Mouse (Mus musculus): ENCODE data around the gene Dab1. TPM values are rescaled to one million over a fixed set of nuclear protein-coding genes. Genes with fewer than 3 reads are reported as not detected.
A peak's percentile ranks its signal among the peaks of the same experiment; 100 is the strongest.

Dab1 gene
- total and polyA plus RNA-seq, 2 experiments from 2014 or later: 47.9 to 109 TPM

GRCm38 (mm10) chr4:103888086-103888485 is 268.9 kb downstream of the Dab1 start:
- Histone ChIP-seq H3K9me3 (ENCODE audit: low read length) (no peaks in the 10 kb centered on the region), H3K27ac (ENCODE audit: low read depth, low read length) (no peak overlapping the region), H3K27me3 (ENCODE audit: insufficient read depth, low read length) (no peaks in the 10 kb centered on the region), H3K36me3 (ENCODE audit: insufficient read depth, low read length) (no peaks in the 10 kb centered on the region), H3K4me2 (ENCODE audit: low read depth, low read length, poor library complexity, severe bottlenecking) (no peak overlapping the region), H3K4me3 (ENCODE audit: low read depth, low read length) (no peak overlapping the region), H3K4me1 (ENCODE audit: insufficient read depth, low read length) (no peaks in the 10 kb centered on the region), H3K9ac (replicated peaks; ENCODE audit: low read length, poor library complexity, severe bottlenecking) (no peak overlapping the region)
- peak; percentile 37 for DNase-seq (ENCODE audit: low spot score)
- no peak for ATAC-seq (ENCODE audit: low FRiP score)
- WGBS: 79% methylated on average over 2 of the region's 2 CpGs
- no peak for TF ChIP-seq CTCF (IDR thresholded peaks at IDR 0.05)

- H3K9ac ChIP-seq (replicated peaks; ENCODE audit: low read length, poor library complexity, severe bottlenecking): no peak overlapping the region
- WGBS: 97% methylated on average over 3 of the region's 3 CpGs
These were observed 270.0 kb downstream of the Dab1 start for GRCm38 (mm10) chr4:103889110-103889509.

GRCm38 (mm10) chr4:103896806-103897205 is 277.6 kb downstream of the Dab1 start:
- Histone ChIP-seq H3K36me3 (ENCODE audit: insufficient read depth, low read length) (no peaks in the 10 kb centered on the region), H3K4me1 (ENCODE audit: insufficient read depth, low read length) (no peaks in the 10 kb centered on the region), H3K9ac (replicated peaks; ENCODE audit: low read length, poor library complexity, severe bottlenecking) (no peak overlapping the region), H3K27ac (ENCODE audit: low read depth, low read length) (no peak overlapping the region), H3K4me3 (ENCODE audit: low read depth, low read length) (no peak overlapping the region), H3K27me3 (ENCODE audit: insufficient read depth, low read length) (no peaks in the 10 kb centered on the region), H3K4me2 (ENCODE audit: low read depth, low read length, poor library complexity, severe bottlenecking) (no peak overlapping the region), H3K9me3 (ENCODE audit: low read length) (no peaks in the 10 kb centered on the region)
- DNase-seq (ENCODE audit: low spot score): no peak
- ATAC-seq (ENCODE audit: low FRiP score): no peak
- 84% methylated on average over 4 of the region's 4 CpGs for WGBS
- TF ChIP-seq CTCF (IDR thresholded peaks at IDR 0.05): no peak

More at GRCm38 (mm10) chr4:103889110-103889509, 270.0 kb downstream of the Dab1 start:
- H3K4me2 ChIP-seq (ENCODE audit: low read depth, low read length, poor library complexity, severe bottlenecking): no peak overlapping the region
- no peak overlapping the region for H3K4me3 ChIP-seq (ENCODE audit: low read depth, low read length)
- no peaks in the 10 kb centered on the region for H3K9me3 ChIP-seq (ENCODE audit: low read length)
- H3K27ac ChIP-seq (ENCODE audit: low read depth, low read length): no peak overlapping the region
- DNase-seq (ENCODE audit: low spot score) (no peak), ATAC-seq (ENCODE audit: low FRiP score) (no peak)
- no peaks in the 10 kb centered on the region for H3K27me3 ChIP-seq (ENCODE audit: insufficient read depth, low read length)
- no peak for TF ChIP-seq CTCF (IDR thresholded peaks at IDR 0.05)
- no peaks in the 10 kb centered on the region for H3K36me3 ChIP-seq (ENCODE audit: insufficient read depth, low read length)
- no peaks in the 10 kb centered on the region for H3K4me1 ChIP-seq (ENCODE audit: insufficient read depth, low read length)

- ATAC-seq (ENCODE audit: low FRiP score): no peak
- TF ChIP-seq CTCF (IDR thresholded peaks at IDR 0.05): no peak
- no peak overlapping the region for H3K4me2 ChIP-seq (ENCODE audit: low read depth, low read length, poor library complexity, severe bottlenecking)
- no peaks in the 10 kb centered on the region for H3K36me3 ChIP-seq (ENCODE audit: insufficient read depth, low read length)
- no peaks in the 10 kb centered on the region for H3K27me3 ChIP-seq (ENCODE audit: insufficient read depth, low read length)
- no peak overlapping the region for H3K9ac ChIP-seq (replicated peaks; ENCODE audit: low read length, poor library complexity, severe bottlenecking)
- H3K4me1 ChIP-seq (ENCODE audit: insufficient read depth, low read length): no peaks in the 10 kb centered on the region
- no peak overlapping the region for H3K27ac ChIP-seq (ENCODE audit: low read depth, low read length)
- no peaks in the 10 kb centered on the region for H3K9me3 ChIP-seq (ENCODE audit: low read length)
- H3K4me3 ChIP-seq (ENCODE audit: low read depth, low read length): no peak overlapping the region
- DNase-seq (ENCODE audit: low spot score): no peak
- WGBS: 36% methylated on average over 6 of the region's 6 CpGs
These were observed 278.5 kb downstream of the Dab1 start for GRCm38 (mm10) chr4:103897702-103898101.

- Histone ChIP-seq H3K9ac (replicated peaks; ENCODE audit: low read length, poor library complexity, severe bottlenecking) (no peak overlapping the region), H3K4me2 (ENCODE audit: low read depth, low read length, poor library complexity, severe bottlenecking) (no peak overlapping the region), H3K27me3 (ENCODE audit: insufficient read depth, low read length) (no peaks in the 10 kb centered on the region), H3K4me3 (ENCODE audit: low read depth, low read length) (no peak overlapping the region), H3K36me3 (ENCODE audit: insufficient read depth, low read length) (no peaks in the 10 kb centered on the region), H3K27ac (ENCODE audit: low read depth, low read length) (no peak overlapping the region), H3K9me3 (ENCODE audit: low read length) (no peaks in the 10 kb centered on the region), H3K4me1 (ENCODE audit: insufficient read depth, low read length) (no peaks in the 10 kb centered on the region)
- TF ChIP-seq CTCF (IDR thresholded peaks at IDR 0.05): no peak
- ATAC-seq (ENCODE audit: low FRiP score) (no peak), DNase-seq (ENCODE audit: low spot score) (no peak)
- WGBS: 54% methylated on average over 4 of the region's 4 CpGs
These were observed 292.3 kb downstream of the Dab1 start for GRCm38 (mm10) chr4:103911441-103911840.

- Histone ChIP-seq H3K4me1 (ENCODE audit: insufficient read depth, low read length) (no peaks in the 10 kb centered on the region), H3K4me3 (ENCODE audit: low read depth, low read length) (no peak overlapping the region), H3K9ac (replicated peaks; ENCODE audit: low read length, poor library complexity, severe bottlenecking) (no peak overlapping the region), H3K27ac (ENCODE audit: low read depth, low read length) (no peak overlapping the region), H3K4me2 (ENCODE audit: low read depth, low read length, poor library complexity, severe bottlenecking) (no peak overlapping the region), H3K27me3 (ENCODE audit: insufficient read depth, low read length) (no peaks in the 10 kb centered on the region), H3K36me3 (ENCODE audit: insufficient read depth, low read length) (no peaks in the 10 kb centered on the region), H3K9me3 (ENCODE audit: low read length) (no peaks in the 10 kb centered on the region)
- no peak for DNase-seq (ENCODE audit: low spot score)
- no peak for TF ChIP-seq CTCF (IDR thresholded peaks at IDR 0.05)
- no peak for ATAC-seq (ENCODE audit: low FRiP score)
- 88% methylated on average over 6 of the region's 6 CpGs for WGBS
These were observed 292.9 kb downstream of the Dab1 start for GRCm38 (mm10) chr4:103912071-103912470.
